Mouse (Mus musculus): ENCODE measurements around the gene Pole3.

GRCm38 (mm10) chr4:62501964-62502732 is 22.7 kb downstream of the Pole3 start:
- TF ChIP-seq ZC3H11A (IDR thresholded peaks at IDR 0.05; ENCODE audit: borderline replicate concordance, low read depth, low read length) (no peak), CHD2 (IDR thresholded peaks at IDR 0.05; ENCODE audit: low read depth, low read length) (no peak), MAFK (IDR thresholded peaks at IDR 0.05; ENCODE audit: insufficient read depth, low read depth, low read length) (no peak), ZNF384 (IDR thresholded peaks at IDR 0.05; ENCODE audit: low read depth, low read length) (no peak), HCFC1 (IDR thresholded peaks at IDR 0.05; ENCODE audit: borderline replicate concordance, insufficient read depth, low read length) (no peak)
